Mouse (Mus musculus) spleen, adult 18-20 months (tissue): ENCODE measurements at regions not wholly inside any gene's neighbourhood (a gene's known extent, or its start where the extent isn't known, plus 50 kb on each side); places are given as distances from the start of the nearest gene placed in this dataset.

Experiments used
- DNase-seq, 2 experiments: peaks; one replicate each; pipeline ENCODE4 v3.0.0; 2022; ENCODE audit warnings: mixed read lengths in 2 of 2

DNA sequence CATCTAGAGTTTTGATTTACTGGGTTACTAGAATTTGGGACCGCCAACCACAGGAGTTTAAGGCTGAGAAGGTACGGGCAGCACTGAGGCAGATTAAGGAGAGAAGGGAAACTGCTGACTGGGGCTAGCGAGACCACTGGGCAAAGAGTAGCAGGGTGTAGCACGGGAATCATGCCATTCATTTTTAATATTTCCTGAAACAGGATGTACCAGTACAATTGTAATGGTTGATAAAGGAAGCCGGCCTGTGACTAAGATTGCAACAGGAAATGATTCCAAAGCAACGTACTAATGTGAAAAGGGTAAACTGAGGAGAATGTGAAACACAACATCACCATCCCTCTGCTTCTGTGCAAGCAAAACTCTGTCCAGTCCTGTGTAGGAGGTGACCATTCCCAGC, 118.3 kb upstream of the Ift57 start:
- DNase-seq = no peak

DNA sequence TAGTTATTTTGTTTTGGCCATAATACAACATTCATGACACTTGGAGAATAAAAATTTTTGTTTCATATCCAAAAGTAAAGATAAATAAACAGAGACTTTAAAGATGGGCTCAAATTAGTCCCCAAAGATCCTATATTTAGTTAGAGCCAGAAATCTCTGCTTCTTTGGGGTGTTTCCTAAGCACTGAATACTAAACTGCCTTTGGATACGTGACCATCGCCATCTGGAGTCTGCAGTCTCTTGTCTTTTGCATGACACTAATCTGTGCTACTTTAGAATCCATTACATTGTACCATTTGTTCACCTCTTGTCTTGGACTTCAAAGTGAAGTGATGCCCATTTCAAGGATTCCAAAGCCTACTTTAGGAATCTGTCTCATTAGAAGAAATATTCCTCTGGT, 92.5 kb upstream of the Ift57 start:
- DNase-seq = no peak

DNA sequence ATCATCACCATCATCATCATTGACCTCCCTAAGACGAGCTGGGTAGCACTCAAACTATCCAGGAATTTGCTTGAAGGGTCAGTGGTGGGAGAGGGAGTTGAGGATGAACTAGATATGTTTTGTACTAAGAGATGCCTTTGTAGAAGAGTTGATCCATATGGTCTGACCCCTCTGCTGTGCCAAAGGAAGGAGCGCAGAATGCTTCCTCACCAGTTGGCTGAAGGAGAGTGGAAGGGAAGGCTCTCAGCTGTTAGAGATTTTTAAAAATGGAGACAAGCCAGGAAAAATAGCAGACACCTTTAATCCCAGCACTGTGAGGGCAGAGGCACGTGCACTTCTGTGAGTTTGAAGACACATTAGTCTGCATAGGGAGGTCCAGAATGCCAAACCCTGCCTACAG, 84.2 kb upstream of the Ift57 start:
- DNase-seq = no peak

DNA sequence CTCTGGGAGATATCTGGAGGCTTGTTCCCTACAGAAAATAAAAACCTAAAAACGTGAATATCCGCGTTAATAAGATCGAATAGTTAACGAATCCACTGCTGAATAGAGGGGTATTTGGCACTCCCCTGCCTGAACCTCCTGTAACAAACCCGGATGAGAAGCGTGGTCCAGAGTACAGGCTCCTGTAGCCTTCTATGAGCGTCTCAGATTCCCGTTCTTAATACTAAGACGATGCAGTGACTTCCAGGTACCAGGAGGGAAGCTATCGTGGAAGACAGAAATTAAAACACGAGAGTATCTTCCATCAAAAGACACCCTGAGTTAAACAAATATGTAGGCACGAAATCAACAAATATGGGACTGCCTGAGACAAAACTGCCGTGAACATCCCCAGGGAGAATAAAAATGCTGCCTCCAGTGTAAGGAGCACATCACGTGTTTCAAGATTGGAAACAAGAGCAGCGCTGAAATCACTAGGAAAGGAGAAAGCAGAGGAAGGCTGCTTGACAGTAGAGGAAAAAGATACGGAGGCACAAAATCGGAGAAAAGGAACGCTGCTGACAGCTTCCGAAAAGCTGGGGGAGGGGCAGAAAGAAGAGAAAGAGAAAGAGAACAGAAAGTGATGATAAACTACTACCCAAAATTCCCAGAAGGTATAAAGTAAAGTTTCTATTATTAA, 83.6 kb upstream of the Ift57 start:
- DNase-seq = no peak

DNA sequence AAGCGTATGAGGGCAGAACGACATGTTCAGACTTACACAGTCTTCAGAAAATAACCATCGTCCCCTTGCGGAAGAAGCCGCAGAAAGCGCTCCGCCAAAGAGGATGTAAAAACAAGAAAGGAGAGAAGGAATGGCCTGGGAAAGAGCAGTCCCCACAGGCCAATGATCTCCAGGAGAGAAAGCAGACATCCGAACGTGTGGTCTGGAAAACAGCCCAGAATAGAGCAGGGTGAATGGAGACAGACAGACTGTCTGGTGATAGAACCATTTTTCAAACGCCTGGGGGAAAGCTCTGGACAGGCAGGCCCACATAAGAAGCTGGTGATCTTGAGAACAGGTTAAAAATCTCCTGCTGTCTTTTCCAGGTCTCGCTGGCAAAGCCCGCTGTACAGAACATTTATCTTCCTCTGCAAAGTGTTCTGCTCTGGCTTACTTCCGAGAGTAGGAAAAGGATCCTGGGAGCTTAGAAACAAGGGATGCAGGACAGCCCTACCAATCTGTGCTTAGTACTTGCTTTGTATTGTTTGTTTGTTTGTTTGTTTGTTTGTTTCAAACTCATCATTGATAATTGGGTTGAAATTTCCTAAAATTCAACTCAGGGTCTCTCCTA, 82.7 kb upstream of the Ift57 start:
- DNase-seq = no peak

DNA sequence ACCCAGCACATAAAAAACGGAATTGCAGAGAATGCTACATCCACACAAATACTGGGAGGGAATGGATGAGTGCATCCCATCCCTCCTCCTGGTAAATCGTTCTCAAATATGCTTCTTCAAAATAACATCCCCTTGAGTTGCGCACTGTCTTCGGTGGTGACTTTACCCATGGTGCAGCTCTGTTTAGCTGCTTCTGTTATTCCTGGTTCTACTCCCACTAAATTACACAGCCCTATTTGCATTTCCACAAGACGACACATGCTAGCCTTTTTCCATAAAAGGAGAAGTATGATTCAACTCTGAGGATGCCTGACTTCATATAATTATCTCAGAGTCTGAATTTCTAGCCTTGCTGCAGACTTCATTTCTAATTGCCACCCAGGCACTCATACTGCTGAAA, 65.5 kb upstream of the Ift57 start:
- no peak for DNase-seq

DNA sequence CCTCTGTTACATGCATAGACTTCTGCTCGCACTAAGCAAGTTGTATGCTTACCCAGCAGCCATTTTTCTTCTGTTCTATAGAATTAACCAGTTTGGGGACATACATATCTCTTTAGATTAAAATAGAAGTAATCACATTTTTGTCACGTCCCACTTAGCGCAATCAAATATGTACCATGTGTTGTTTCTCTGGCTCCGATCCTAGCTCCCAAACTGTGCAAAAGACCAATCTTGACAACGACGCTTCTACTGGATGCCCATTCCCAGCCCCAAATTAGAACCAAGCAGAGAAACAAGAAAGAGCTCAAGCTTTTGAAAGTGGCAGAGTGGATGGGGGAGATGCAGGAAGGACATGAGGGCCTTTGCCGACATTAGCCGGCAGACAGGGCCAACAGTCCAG, 63.5 kb upstream of the Ift57 start:
- no peak for DNase-seq

DNA sequence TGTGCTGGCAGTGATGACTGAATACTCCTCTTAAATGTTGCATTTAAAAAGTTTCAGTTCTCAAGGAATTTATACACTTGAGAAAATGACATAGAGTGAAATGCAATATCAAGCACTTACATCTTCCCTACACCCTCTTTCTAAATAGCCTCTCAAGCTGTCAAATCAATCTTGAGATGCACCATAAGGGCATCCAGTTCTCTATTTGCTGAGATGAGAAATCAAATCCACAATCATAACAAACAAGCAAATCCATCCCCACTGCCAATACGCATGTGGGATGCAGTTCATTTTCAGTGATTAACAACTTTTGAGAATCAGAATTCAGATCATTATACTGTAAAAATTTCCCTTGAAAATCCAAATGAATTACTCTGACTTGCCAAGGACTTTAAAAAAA, 62.6 kb upstream of the Ift57 start:
- no peak for DNase-seq

DNA sequence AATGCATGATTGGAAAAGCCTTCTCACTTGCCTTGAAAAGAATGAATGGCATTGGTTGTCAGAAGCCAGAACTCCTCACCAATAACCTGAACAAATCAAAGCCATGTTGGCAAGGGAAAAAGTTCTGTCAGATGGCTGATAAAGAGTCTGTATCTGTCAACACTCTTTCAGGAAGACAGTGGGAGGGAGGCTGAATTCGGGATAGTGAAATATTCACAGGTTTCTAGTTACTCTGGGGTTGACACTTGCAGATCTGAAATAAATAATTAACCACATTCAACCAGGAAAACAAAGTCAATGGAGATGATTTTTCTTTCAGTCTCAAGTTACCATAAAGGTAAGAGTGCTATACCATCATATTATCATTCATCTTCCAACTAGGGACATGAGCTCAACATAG, 56.3 kb upstream of the Ift57 start:
- no peak for DNase-seq

DNA sequence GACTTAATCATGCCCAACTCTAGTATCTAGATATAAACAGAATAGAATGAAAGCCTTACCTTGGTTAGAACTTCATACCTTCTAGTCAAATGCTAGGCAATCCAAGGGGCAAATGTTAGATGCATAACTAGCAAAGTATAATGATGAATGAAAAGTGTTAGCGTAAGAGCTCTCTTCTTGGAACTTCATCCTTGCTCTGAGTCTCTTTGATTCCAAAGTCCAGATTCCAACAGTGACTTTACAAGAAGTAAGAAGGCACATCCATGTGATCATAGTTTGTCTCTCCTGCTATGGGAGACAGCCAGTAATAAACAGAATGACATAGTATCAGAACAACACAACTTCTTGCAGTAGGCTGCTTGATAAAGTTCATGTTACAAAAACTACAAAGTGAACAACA, 54.6 kb upstream of the Ift57 start:
- DNase-seq = no peak

DNA sequence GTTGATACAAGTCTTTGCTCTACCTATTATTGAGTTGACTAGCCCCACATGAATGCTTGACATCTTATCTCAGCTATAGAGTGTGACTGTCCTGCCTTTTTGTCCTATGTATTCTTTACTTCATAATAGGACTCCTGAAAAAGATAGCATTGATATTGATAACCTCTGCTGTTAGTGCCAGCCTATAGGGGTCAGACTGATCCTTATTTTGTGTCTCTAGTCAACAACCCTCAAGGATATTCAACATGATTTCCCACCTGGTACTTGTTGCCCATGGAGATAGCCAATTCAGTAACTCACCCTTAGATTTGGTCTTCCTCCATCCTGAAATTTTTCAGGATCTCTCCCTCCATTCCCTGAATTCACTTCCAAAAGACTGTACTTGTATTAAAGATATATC, 52.6 kb upstream of the Ift57 start:
- no peak for DNase-seq
